Mouse (Mus musculus) lung, postnatal 4 days (tissue): ENCODE results near the gene Ywhag.

Experiments
- DNase-seq, 2 experiments: peaks; one replicate each; pipeline ENCODE4 v3.0.0; 2021

Ywhag gene

DNA sequence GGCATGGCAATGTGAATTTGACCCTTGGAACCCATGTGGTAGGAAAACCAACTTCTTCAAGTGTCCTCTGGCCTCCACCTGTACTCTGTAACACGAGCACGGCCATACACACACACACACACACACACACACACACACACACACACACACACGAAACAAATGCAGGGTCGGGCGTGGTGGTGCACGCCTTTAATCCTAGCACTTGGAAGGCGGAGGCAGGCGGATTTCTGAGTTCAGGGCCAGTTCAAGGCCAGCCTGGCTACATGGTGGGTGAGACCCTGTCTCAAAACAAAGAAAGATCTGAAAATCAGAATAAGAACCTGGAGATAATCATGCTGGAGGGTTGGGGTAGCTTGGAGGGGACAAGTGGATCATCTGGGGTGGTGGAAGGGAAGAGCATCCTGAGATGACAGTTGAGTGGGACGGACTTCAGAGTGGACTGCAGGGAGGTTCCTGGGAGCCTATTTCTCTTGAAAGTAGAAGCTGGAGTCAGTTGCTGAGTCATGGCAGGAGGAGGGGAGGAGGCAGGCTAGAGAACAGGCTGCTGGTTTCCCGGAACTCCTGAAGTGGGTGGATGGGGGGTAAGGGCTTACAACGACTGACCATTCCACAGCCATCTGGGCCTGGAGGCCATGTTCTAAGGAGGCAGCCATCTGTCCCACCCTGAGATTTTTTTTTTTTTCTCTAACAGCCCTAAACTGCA lies 16.4 kb upstream of the Ywhag start:
- peak in 1 of 2 experiments; percentile 14 for DNase-seq

DNA sequence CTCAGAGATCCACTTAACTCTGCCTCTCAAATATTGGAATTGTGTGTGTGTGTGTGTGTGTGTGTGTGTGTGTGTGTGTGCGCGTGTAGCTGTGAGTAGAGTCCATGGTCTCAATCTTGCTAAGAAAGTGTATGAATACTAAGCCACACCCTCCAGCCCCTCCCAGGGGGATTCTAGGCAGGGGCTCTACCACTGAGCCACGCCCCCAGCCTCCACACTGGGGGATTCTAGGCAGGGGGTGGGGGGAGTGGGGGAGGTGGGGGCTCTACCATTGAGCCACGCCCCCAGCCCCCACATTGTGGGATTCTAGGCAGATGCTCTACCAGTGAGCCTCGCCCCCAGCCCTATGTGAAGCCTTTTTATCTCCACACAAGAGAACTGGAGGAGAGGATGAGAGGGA lies 12.2 kb upstream of the Ywhag start:
- no peak for DNase-seq

DNA sequence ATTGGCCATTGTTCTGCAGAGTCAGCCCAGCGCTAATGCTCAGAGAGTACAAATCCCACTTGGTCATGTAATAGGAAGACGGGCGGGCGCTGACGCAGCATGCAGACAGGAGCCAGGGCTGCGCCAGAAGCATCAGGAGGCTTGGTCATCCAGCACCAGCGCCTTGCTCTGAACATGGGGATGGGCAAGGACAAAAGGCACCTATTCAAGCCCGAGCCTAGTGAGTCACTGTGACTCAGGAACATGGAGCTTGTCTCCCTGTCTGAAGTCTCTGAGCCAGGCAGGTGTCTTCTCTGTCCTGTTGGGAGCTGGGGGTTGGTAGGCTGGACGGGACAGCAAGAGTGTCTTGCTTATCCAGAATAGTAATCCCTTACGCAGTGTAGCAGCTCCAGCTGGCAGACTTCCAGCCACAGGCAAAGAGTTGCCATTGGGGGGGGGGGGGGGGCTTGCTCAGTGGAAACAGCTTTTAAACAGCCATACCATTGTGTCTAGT lies 11.5 kb upstream of the Ywhag start:
- DNase-seq: no peak

DNA sequence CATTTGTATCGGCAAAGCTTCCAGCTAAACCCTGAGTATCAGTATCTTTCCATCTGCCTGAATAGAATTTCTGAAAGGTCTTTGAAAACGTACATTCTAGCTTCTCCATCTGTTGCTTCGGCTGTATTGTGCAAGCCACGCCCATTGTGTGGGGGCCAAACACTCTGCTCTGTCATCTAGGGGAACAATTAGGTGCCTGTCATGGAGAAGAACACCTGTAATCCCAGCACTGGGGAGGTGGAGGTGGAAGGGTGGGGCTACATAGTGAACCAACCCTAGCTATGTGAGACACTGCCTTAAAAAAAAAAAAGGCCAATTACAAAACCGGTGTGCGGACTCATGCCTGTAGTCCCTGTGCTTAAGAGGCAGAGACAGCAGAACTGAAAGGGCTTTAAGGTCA lies 8.3 kb upstream of the Ywhag start:
- DNase-seq: no peak

DNA sequence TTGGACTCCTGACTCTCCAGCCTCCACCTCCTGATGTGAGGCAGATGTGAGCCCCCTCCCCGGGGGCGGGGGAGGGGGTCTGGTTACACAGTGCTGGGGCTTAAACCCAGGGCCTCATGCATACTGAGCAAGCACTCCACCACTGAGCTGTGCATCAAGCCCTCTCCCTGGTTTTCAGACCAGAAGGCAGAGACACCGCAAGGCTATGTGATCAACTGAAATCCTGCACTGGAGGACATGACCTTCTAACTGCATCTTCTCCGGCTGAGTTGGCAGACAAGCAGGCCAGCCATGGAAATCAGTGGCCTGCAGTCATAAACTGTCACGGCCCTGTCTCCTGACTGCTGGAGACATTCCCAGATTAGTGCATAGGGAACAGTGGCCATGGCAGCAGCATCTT lies 6.2 kb upstream of the Ywhag start:
- no peak for DNase-seq

DNA sequence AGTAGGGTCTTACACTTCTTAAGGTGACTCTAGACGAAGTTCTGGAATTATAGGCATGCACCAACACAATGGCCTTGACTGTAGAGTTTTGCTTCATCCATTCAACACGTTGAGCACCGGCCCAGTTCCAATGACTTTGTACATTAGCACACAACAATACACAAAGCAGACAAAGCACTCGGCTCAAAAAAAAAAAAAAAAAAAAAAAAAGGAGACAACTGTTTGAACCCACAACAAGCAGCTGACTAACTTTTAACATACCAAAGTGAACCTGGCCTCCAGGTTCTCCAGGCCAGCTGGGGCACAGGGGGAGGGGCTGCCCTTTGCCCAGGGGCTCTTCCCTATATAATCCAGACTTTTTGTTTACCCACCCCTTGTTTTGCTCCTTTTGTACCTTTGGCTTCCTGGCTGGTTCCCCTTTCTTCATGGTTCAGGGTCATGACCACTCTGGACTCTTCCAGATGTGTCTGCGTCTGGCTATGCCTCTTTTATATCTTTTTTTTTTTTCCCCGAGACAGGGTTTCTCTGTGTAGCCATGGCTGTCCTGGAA lies 1.3 kb upstream of the Ywhag start:
- DNase-seq: no peak

DNA sequence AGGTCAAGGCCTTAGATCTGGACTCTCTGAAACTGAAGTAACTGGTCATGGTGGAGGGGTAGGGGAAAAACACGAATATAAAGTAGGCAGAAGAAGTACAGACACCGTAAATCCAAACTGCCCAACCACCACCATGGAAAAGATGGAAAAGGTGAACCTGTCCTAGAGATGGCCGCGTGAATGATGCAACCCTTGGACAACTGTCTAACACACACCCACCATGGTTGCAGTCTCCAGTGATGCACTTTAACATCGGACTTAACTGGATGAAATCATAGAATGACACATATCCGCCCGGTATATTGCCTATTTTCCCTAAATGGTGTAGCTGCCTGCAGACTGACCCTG lies 734 bp upstream of the Ywhag start:
- no peak for DNase-seq

DNA sequence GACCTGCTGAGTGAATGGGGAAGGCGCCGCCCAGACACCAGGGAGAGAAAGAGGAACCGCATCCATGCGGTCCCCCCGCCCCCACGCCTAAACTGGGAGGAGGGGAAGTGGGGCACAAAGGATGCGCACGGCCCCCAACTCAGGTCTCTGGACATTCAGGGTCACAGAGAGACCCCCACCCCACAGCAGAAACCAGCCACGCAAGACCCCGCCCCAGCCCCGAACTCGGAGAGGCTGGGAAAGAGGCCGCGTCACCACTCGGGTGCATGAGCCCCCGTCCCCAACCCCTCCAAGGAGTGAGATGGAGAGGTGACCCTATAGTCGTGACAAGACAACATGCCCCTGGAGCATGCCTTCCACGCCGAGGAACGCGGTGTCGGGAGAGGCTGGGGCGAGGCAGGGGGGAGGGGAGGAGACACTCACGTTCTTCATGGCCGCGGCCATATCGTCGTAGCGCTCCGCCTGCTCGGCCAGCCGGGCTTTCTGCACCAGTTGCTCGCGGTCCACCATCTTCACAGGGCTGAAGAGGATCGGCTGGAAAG lies 445 bp downstream of the Ywhag start:
- peak; percentile 69 to 76 for DNase-seq

DNA sequence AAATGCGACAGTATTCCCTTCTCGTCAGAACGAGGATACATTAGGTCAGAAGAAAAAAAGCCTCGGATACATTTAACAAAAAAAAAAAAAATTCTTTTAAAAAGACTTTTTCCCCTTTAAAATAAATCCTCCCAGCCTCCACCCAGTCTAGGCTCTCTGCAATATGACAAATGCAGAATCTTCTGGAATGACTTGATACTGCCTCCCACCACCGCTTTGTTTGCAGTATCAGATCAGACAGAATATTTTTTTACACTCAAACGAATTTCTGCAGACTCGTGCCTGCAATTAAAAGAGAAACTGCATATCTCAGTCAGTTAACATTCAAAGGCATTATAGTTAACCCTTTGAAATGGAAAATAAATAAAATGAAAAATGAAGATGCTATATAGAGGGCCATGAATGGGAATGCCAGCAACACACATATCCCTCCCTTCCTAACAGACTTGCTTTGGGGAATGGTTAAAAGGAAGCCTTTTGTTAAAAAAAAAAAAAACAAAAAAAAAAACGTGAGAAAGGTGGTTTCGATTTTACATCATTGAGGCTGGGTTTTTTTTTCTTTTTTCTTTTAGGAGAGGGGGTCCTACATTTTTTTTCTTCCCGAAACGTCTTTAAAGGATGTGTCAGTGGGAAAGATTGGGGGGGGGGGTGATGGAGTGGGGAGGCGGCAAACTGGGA lies 1.1 kb downstream of the Ywhag start:
- no peak for DNase-seq

DNA sequence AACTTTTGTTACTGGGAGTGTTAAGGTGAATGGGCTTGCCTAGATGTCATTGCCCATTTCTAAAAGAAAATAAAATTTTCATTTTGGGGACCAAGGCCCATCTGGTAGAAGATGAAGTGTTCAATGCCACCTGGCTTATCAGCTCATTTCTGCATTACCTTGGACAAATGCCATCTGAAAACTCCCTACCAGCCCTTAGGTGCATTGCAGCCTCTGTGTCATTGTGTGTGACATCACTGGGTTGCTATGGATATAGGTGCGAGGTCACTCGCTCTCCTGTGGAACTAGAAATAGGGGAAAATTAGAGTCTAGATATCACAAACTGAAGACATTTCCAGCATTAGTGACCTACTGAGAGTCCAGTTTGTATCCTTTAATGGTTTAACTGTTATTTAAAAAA lies 2.1 kb downstream of the Ywhag start:
- DNase-seq: no peak

DNA sequence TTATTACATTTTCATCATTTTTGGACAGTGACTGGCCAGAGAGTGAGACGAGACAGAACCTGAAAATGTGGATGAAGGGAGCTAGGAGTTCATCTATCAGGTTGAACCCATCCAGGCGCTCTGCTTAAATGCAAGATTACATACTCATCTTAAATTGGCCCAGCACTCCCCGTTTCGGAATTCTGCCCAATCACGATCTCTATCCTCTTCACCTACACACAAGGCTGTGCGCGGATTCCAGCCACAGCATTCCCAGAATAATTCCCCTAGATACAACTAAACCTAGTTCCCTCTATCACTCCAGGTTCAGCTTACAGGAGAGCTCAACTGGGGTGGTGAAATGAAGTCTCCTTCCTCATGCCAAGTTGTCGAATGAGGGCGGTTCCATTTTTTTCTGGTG lies 2.9 kb downstream of the Ywhag start:
- DNase-seq: no peak

DNA sequence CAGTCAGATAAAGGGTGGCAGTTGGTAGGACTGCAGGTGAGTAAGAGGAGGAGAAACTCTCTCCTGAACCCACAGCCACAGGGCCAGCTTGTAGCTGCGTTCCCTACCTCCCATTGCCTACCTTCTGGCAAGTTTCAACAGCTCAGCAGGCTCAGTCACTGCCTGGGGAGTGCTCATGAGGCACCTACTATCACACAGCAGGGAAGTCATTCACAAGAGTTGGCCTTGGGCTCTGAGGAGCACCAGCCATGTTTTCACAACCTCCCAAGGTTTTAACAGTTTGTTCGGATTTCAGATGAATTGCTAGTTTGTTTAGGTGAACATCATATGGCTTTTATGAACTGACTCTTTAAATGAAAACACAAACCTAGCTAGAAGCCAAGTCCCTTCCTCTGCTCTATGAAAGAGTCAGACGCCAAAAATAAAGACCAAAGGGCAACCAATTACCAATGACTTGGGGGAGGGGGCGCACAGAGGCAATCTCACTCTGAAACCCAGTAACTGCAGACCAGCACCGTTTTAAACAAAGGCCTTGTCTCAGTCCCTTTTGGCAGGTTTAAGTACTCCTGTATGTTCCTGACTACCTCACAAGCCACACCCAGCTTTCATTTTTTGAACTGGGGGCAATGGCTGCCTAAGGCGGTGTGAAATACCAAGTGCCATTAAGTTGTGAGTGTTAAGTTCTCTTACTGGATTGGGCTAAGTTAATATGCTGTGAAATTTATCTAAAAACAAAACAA lies 4.6 kb downstream of the Ywhag start:
- no peak for DNase-seq

DNA sequence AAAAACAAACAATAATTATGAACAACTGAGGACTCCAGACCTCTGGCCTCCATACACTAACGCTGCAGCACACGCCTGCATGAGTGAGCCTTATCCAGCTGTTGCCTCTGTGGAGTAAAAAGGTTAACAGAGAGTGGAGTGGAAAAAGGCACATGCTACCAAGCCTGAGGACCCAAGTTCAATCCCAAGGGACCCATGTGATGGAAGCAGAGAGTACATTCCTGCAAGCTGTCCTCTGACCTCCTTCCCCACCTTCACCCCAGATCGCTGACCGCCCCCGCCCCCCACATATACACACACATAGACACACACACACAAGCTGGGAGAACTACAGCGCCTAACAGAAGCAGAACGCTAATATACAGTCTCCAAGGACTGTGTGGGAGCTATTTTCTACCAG lies 10.5 kb downstream of the Ywhag start:
- DNase-seq: no peak

DNA sequence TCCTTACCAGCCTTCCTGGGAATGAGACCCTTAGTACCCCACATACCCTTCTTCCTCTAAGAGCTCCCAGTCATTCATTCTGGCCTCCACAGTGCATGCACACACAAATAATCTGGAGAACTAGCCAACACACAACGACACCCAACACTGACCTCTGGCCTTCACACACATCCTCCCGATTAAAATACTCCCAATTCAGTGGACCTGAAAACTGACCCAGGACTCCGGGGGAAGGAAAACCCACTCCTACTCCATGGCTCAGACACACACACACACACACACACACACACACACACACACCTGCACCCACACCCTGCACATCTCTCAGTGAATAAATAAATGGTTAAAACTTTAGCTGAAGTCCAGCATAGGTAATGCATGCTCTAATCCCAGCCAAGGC lies 14.5 kb downstream of the Ywhag start:
- DNase-seq: no peak

DNA sequence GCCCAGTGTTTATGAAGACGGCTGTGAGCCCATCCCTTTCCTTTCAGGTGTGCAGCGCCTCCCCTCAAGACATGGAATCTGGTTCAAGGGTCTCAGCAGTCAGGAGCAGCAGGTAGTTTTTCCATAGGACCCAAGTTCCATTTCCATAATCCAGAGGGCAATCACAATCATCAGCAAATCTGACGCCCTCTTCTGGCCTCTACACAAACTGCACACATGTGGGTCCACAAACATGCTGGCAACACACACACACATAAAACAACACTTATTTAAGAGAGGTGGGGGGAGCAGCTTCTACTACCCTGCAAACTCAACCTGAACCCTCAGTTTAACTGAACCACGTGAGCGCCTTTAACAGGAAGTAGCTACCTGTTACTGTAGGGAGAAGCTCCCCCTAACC lies 15.8 kb downstream of the Ywhag start:
- no peak for DNase-seq

DNA sequence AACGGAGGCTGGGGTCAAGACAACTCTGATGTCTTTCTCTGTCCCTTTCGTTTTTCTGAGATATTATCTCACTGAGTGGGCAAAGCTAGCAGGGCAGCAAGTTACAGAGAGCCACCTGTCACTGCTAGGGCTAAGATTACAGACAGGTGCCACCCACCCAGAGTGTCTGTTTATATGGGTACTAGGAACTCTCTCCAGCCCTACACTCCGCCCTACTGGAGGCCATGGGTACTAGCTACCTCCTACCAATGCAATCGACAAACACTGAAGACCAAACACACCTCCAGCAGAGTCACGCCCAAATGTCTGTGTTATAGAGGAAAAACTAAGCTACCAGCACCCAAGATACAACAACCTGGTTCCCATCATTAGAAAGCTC lies 16.4 kb downstream of the Ywhag start:
- DNase-seq: no peak

DNA sequence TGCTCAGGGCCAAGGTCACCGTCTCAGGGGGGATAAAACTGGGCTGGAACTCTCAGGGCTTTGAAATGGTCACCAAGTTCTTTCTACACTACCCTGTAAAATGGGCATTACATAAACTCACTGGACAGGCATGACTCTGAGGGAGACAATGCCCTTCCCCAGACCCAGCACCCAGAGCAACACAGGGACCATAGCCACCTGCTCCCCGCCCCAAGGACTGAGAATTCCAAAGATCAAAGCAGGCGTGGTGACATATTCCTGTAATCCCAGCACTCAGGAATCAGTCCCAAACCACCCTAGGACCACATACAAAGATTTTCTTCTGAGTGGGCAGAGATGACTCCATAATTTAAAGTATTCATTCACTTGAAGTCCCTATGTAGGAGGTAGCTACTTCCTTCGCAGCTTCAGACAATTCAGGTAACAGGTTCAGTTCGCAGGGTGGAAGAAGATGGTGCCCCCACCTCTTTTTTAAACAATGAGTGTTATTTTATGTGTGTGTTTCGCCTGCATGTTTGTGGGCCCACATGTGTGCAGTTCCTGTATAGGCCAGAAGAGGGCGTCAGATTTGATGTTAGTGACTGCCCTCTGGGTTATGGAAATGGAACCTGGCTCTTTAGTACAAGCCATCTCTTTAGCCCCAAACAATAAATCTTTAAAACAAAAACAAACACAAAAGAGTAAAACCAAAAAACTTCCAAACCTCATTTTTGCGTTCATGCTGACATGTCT lies 16.9 kb downstream of the Ywhag start:
- DNase-seq: no peak

DNA sequence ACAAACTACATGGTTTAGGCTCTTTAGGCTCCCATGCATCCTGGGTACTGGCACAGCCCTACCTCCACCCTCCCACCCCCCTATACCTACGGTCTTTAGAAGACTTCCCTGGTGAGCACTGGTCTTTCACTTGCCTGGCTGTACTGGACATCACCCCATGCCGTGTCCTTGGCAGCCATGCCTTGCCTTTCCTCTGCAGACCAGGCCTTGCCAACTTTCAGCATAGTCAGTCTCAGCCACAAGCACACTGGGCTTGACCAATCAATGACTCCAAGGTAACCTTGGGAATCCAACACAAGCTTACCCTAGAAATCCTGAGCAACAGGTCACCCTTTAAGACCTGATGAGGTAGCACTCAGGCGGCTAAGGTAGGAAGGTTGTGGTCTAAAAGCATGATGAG lies 17.8 kb downstream of the Ywhag start:
- DNase-seq: no peak

DNA sequence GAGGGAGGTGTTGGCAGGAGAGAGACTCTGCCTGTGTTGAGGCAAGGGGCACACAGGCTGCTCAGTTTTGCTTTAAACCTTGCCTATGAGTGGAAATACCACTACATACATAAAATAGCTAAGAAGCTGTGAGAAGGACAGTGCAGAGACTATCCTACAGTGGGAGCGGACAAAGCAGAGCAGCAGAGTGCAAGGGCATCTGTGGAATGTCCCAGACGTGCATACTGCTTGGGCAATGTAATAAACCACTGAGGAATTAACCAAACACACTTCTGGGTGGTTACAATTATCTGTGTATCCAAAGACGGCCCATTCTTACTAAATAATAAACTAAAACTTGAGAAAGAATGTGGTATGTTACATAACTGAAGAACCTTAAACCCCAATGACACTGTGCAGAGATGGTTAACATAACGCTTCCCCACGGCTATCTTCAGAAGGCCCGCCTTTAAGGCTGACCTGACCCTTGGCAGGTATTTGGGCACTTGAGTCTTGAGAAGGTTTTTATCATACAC lies 18.3 kb downstream of the Ywhag start:
- DNase-seq: no peak

DNA sequence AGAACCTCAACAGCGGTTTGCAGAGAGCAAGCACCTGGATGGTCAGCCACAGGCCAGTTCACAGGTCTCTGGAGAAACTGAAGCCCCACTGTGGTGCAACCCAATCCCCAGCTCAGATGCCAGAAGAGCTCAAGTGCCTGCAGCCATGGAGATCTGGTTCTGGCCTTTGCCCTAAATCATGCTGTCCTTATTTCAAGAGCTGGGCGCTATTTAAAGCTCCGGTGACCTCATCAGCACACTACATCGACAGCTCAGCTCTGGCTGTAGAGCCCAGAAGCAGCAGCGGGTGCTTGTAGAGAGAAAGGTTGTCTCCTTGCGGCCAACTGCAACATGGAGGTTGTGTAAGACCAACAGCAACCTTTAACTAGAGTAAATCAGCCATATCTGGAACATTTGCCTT lies 20.3 kb downstream of the Ywhag start:
- peak; percentile 68 to 79 for DNase-seq

DNA sequence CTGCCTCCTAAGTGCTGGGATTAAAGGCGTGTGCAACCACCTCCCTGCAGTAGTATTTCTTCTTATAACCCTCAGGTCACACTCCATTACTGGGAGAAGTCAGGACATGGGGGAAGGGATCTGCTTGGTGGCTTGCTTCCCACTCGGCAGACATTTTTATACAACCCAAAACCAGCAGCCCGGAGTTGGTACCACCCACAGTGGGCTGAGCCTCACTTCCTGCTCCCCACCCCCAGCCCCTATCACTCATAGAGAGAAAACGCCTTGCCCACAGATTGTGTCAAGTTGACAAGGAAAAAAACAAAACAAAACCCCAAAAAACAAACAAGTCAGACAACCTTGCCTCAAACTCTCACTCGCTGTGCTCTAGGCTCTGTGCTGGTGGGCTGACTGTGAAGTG lies 21.2 kb downstream of the Ywhag start:
- DNase-seq: peak; percentile 49 to 52

DNA sequence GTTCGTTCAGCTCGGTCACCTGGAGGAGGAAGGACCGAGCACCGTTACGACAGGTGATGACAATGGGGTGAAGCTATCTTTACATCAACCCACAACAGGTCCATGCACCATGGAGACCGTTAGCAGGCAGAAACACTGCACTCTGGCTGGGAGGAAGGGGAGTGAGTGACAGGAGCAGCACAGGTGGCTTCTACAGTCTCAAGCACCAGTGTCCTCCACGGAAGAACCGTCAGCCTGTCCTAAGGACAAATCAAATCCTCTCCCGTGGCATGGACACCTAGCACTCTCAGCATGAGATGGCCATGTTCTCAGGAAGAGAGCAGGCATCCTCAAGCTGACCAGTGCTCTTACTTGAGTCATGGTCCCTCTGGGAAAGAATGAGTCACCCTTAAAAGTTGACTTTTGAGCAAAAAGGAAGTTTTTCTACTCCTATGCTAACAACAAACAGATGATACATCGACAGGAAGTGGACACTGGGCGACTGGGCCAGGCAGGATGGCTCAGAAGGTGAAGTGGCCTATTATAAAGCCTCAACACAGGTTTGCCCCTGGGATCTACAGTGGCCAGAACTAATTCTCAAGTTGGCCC lies 22.7 kb downstream of the Ywhag start:
- DNase-seq: no peak
